Mouse (Mus musculus) midbrain, embryonic 11.5 days (tissue): ENCODE results near the gene Dennd6b. TPM values are rescaled to one million over a fixed set of nuclear protein-coding genes. Genes with fewer than 3 reads are reported as not detected.

Source experiments
- ATAC-seq: fragments of 200-750 bp; cut with Nextera tagmentation; 2 replicates; pipeline ENCODE4 v1.8.0; 2017; ENCODE audit warnings: moderate TSS enrichment, moderate library complexity; ENCODE audit not compliant: low FRiP score
- DNase-seq: peaks from one replicate; pipeline ENCODE4 v3.0.0; 2015; ENCODE audit warnings: low spot score; ENCODE audit errors: missing footprints
- H3K27ac ChIP-seq: fragments of 300-500 bp; sonication (generic); 2 replicates; pipeline ENCODE4 v1.5.1; 2014; ENCODE audit warnings: low read depth, low read length
- H3K27me3 ChIP-seq: fragments of 300-500 bp; sonication (generic); 2 replicates; pipeline ENCODE4 v1.6.1; 2014; ENCODE audit warnings: mild to moderate bottlenecking, low read length, moderate library complexity, mixed read lengths; ENCODE audit not compliant: control insufficient read depth, insufficient read depth
- H3K36me3 ChIP-seq: fragments of 300-500 bp; sonication (generic); 2 replicates; pipeline ENCODE4 v1.6.1; 2014; ENCODE audit warnings: mild to moderate bottlenecking, low read length, moderate library complexity, mixed read lengths; ENCODE audit not compliant: control insufficient read depth, insufficient read depth
- H3K4me1 ChIP-seq: fragments of 300-500 bp; sonication (generic); 2 replicates; pipeline ENCODE4 v1.6.1; 2014; ENCODE audit warnings: low read length; ENCODE audit not compliant: control insufficient read depth, insufficient read depth
- H3K4me2 ChIP-seq: fragments of 300-500 bp; sonication (generic); 2 replicates; pipeline ENCODE4 v1.6.1; 2014; ENCODE audit warnings: mild to moderate bottlenecking, moderate library complexity
- H3K4me3 ChIP-seq: fragments of 300-500 bp; sonication (generic); 2 replicates; pipeline ENCODE4 v1.5.1; 2014; ENCODE audit warnings: low read depth, low read length
- H3K9ac ChIP-seq: fragments of 300-500 bp; sonication (generic); 2 replicates; pipeline ENCODE4 v1.6.1; 2014; ENCODE audit warnings: low read length
- H3K9me3 ChIP-seq: fragments of 300-500 bp; sonication (generic); 2 replicates; pipeline ENCODE4 v1.6.1; 2016; ENCODE audit warnings: low read length; ENCODE audit not compliant: control insufficient read depth
- WGBS: fragments of 180-500 bp; shearing (Covaris S2); extraction: QIAGEN DNeasy Blood & Tissue Kit; methylation state at CpG from one replicate; pipeline ENCODE4 v1.1.7; 2014; 5-methylcytosine and 5-hydroxymethylcytosine counted together
- polyA plus RNA-seq: library from polyadenylated mRNA; unstranded; fragments of >200 nt; fragmentation: Nextera tagmentation; extraction: Ambion mirVana; gene quantifications from 2 replicates; pipeline ENCODE4 v1.2.1, GENCODE M21; 2014

Gene Dennd6b
- polyA plus RNA-seq, 1 experiment from 2014 or later: 26.6 TPM

- peak overlapping the region; percentile 89; the same call in 1 of the 2 replicates for H3K9ac ChIP-seq
- 75% methylated on average over 7 of the region's 7 CpGs for WGBS
Observed at GRCm38 (mm10) chr15:89178260-89178860, 17.9 kb downstream of the Dennd6b start.

GRCm38 (mm10) chr15:89177576-89178259 is 18.6 kb downstream of the Dennd6b start:
- Histone ChIP-seq H3K36me3 (no peaks in the 10 kb centered on the region), H3K4me1 (peaks cover 71% of the 10 kb centered on the region), H3K9ac (peak overlapping the region; percentile 4; the same call in 1 of the 2 replicates), H3K4me3 (no peak overlapping the region), H3K4me2 (peak overlapping the region; percentile 90), H3K27ac (no peak overlapping the region), H3K9me3 (no peaks in the 10 kb centered on the region), H3K27me3 (no peaks in the 10 kb centered on the region)
- ATAC-seq: no peak
- 84% methylated on average over 4 of the region's 4 CpGs for WGBS
- no peak for DNase-seq

More at GRCm38 (mm10) chr15:89178260-89178860, 17.9 kb downstream of the Dennd6b start:
- Histone ChIP-seq H3K27me3 (no peaks in the 10 kb centered on the region), H3K36me3 (no peaks in the 10 kb centered on the region), H3K27ac (no peak overlapping the region), H3K9me3 (no peaks in the 10 kb centered on the region), H3K4me1 (peaks cover 65% of the 10 kb centered on the region), H3K4me3 (peak overlapping the region; percentile 69), H3K4me2 (peak overlapping the region; percentile 90)
- DNase-seq: peak; percentile 81
- no peak for ATAC-seq

GRCm38 (mm10) chr15:89177121-89177520 is 19.2 kb downstream of the Dennd6b start:
- H3K9ac ChIP-seq: peak overlapping the region; percentile 4; the same call in 1 of the 2 replicates
- H3K27me3 ChIP-seq: no peaks in the 10 kb centered on the region
- H3K27ac ChIP-seq: no peak overlapping the region
- DNase-seq: no peak
- 19% methylated on average over 5 of the region's 5 CpGs for WGBS
- H3K4me3 ChIP-seq: no peak overlapping the region
- no peaks in the 10 kb centered on the region for H3K9me3 ChIP-seq
- peak overlapping the region; percentile 8; the same call in 1 of the 2 replicates for H3K4me2 ChIP-seq
- H3K36me3 ChIP-seq: no peaks in the 10 kb centered on the region
- ATAC-seq: no peak
- H3K4me1 ChIP-seq: peaks cover 72% of the 10 kb centered on the region

GRCm38 (mm10) chr15:89175411-89176155 is 20.7 kb downstream of the Dennd6b start:
- ATAC-seq (no peak), DNase-seq (no peak)
- Histone ChIP-seq H3K4me3 (no peak overlapping the region), H3K36me3 (no peaks in the 10 kb centered on the region), H3K4me2 (no peak overlapping the region), H3K9ac (no peak overlapping the region), H3K9me3 (no peaks in the 10 kb centered on the region), H3K27ac (no peak overlapping the region), H3K27me3 (no peaks in the 10 kb centered on the region), H3K4me1 (peaks cover 65% of the 10 kb centered on the region)
- 85% methylated on average over 13 of the region's 13 CpGs for WGBS

GRCm38 (mm10) chr15:89174889-89175339 is 21.4 kb downstream of the Dennd6b start:
- Histone ChIP-seq H3K9ac (no peak overlapping the region), H3K9me3 (no peaks in the 10 kb centered on the region), H3K27ac (no peak overlapping the region), H3K4me1 (peaks cover 70% of the 10 kb centered on the region), H3K27me3 (no peaks in the 10 kb centered on the region), H3K36me3 (no peaks in the 10 kb centered on the region), H3K4me3 (no peak overlapping the region), H3K4me2 (no peak overlapping the region)
- ATAC-seq (no peak), DNase-seq (peak; percentile 82)
- WGBS: 64% methylated on average over 11 of the region's 11 CpGs

GRCm38 (mm10) chr15:89173906-89174214 is 22.4 kb downstream of the Dennd6b start:
- DNase-seq (no peak), ATAC-seq (peak; percentile 68)
- H3K9me3 ChIP-seq: no peaks in the 10 kb centered on the region
- no peaks in the 10 kb centered on the region for H3K27me3 ChIP-seq
- H3K27ac ChIP-seq: no peak overlapping the region
- H3K4me1 ChIP-seq: peaks cover 71% of the 10 kb centered on the region
- peak overlapping the region; percentile 68 for H3K9ac ChIP-seq
- H3K36me3 ChIP-seq: peaks cover 5% of the 10 kb centered on the region; the same call in 1 of the 2 replicates
- H3K4me2 ChIP-seq: peak overlapping the region; percentile 99
- H3K4me3 ChIP-seq: peak overlapping the region; percentile 52
- WGBS: 2% methylated on average over 15 of the region's 15 CpGs

GRCm38 (mm10) chr15:89173024-89173905 is 23.0 kb downstream of the Dennd6b start:
- H3K36me3 ChIP-seq: peaks cover 5% of the 10 kb centered on the region; the same call in 1 of the 2 replicates

GRCm38 (mm10) chr15:89172276-89172935 is 23.9 kb downstream of the Dennd6b start:
- Histone ChIP-seq H3K9me3 (no peaks in the 10 kb centered on the region), H3K36me3 (peaks cover 10% of the 10 kb centered on the region), H3K4me1 (peaks cover 56% of the 10 kb centered on the region)

More at GRCm38 (mm10) chr15:89173024-89173905, 23.0 kb downstream of the Dennd6b start:
- H3K4me2 ChIP-seq: peak overlapping the region; percentile 99
- no peaks in the 10 kb centered on the region for H3K9me3 ChIP-seq
- peak overlapping the region; percentile 52 for H3K4me3 ChIP-seq
- H3K27me3 ChIP-seq: no peaks in the 10 kb centered on the region
- WGBS: under 1% methylated on average over 62 of the region's 65 CpGs
- peak; percentile 45 for ATAC-seq
- H3K27ac ChIP-seq: peak overlapping the region; percentile 54
- DNase-seq: peak; percentile 95
- peak overlapping the region; percentile 68 for H3K9ac ChIP-seq
- peaks cover 65% of the 10 kb centered on the region for H3K4me1 ChIP-seq

More at GRCm38 (mm10) chr15:89172276-89172935, 23.9 kb downstream of the Dennd6b start:
- 37% methylated on average over 17 of the region's 17 CpGs for WGBS
- no peaks in the 10 kb centered on the region for H3K27me3 ChIP-seq
- peak overlapping the region; percentile 68 for H3K9ac ChIP-seq
- peak overlapping the region; percentile 52 for H3K4me3 ChIP-seq
- DNase-seq: peak; percentile 81
- H3K27ac ChIP-seq: peak overlapping the region; percentile 54; the same call in 1 of the 2 replicates
- no peak for ATAC-seq
- H3K4me2 ChIP-seq: peak overlapping the region; percentile 99
